Mouse (Mus musculus) embryonic facial prominence, embryonic 11.5 days (tissue): ENCODE data around the gene Itpa. TPM values are rescaled to one million over a fixed set of nuclear protein-coding genes. Genes with fewer than 3 reads are reported as not detected.

ENCODE experiments used
- ATAC-seq: fragments of 200-750 bp; cut with Nextera tagmentation; replicated peaks from 2 replicates; pipeline ENCODE4 v1.8.0; 2017; ENCODE audit warnings: low read depth; ENCODE audit not compliant: insufficient number of reproducible peaks, low FRiP score, low TSS enrichment
- DNase-seq: peaks from one replicate; pipeline ENCODE4 v3.0.0-alpha.2; 2015; ENCODE audit warnings: low spot score
- H3K27ac ChIP-seq: fragments of 300-500 bp; sonication (generic); replicated peaks from 2 replicates; pipeline ENCODE4 v1.5.1; 2014; ENCODE audit warnings: mild to moderate bottlenecking, low read depth, low read length, control low read depth
- H3K27me3 ChIP-seq: fragments of 300-500 bp; sonication (generic); 2 replicates; pipeline ENCODE4 v1.6.1; 2014; ENCODE audit warnings: mild to moderate bottlenecking, low read length, moderate library complexity, mixed read lengths; ENCODE audit not compliant: control insufficient read depth, insufficient read depth
- H3K36me3 ChIP-seq: fragments of 300-500 bp; sonication (generic); replicated peaks from 2 replicates; pipeline ENCODE4 v1.6.1; 2014; ENCODE audit warnings: low read depth, mild to moderate bottlenecking, low read length, moderate library complexity, mixed read lengths; ENCODE audit not compliant: control insufficient read depth, insufficient read depth
- H3K4me1 ChIP-seq: fragments of 300-500 bp; sonication (generic); 2 replicates; pipeline ENCODE4 v1.6.1; 2014; ENCODE audit warnings: low read length, mixed read lengths; ENCODE audit not compliant: control insufficient read depth, insufficient read depth
- H3K4me2 ChIP-seq: fragments of 300-500 bp; sonication (generic); 2 replicates; pipeline ENCODE4 v1.6.1; 2014; ENCODE audit warnings: low read depth, mild to moderate bottlenecking, control low read depth, low read length, moderate library complexity
- H3K4me3 ChIP-seq: fragments of 300-500 bp; sonication (generic); 2 replicates; pipeline ENCODE4 v1.5.1; 2014; ENCODE audit warnings: low read depth, low read length, control low read depth
- H3K9ac ChIP-seq: fragments of 300-500 bp; sonication (generic); replicated peaks from 2 replicates; pipeline ENCODE4 v1.6.1; 2014; ENCODE audit warnings: mild to moderate bottlenecking, control low read depth, low read length
- H3K9me3 ChIP-seq: fragments of 300-500 bp; sonication (generic); replicated peaks from 2 replicates; pipeline ENCODE4 v1.6.1; 2016; ENCODE audit warnings: mild to moderate bottlenecking, low read length, inconsistent platforms, mixed read lengths; ENCODE audit not compliant: control insufficient read depth
- WGBS: fragments of 180-500 bp; shearing (Covaris S2); extraction: QIAGEN DNeasy Blood & Tissue Kit; methylation state at CpG from one replicate; pipeline ENCODE4 v1.1.7; 2014; 5-methylcytosine and 5-hydroxymethylcytosine counted together
- polyA plus RNA-seq: library from polyadenylated mRNA; unstranded; fragments of >200 nt; fragmentation: Nextera tagmentation; extraction: Ambion mirVana; gene quantifications from 2 replicates; pipeline ENCODE4 v1.2.1, GENCODE M21; 2014

Gene Itpa
- polyA plus RNA-seq: 131 and 136 TPM in 2 replicates

- DNase-seq (peak; percentile 94), ATAC-seq (peak; percentile 40)
- H3K9ac ChIP-seq: peak within 1 kb of the TSS; percentile 77
- peak within 1 kb of the TSS; percentile 32; the same call in 1 of the 2 replicates for H3K27ac ChIP-seq
- H3K4me1 ChIP-seq: 0 out of 2 replicates have a peak, but pooled peaks cover 2% of the 10 kb centered on the region
- H3K4me2 ChIP-seq: peak within 1 kb of the TSS; percentile 82
- under 1% methylated on average over 31 of the region's 31 CpGs for WGBS
- H3K36me3 ChIP-seq: no peaks in the 10 kb centered on the region; the same call in 1 of the 2 replicates
- peak within 1 kb of the TSS; percentile 75 for H3K4me3 ChIP-seq
- no peaks in the 10 kb centered on the region for H3K27me3 ChIP-seq
- no peaks in the 10 kb centered on the region for H3K9me3 ChIP-seq
Measured at GRCm38 (mm10) chr2:130667559-130667958, at the start of gene Itpa. Gene Itpa (plus strand): TSS chr2:130667610.

GRCm38 (mm10) chr2:130618972-130619371, 48.4 kb upstream of the Itpa start:
- H3K4me2 ChIP-seq: no peak overlapping the region
- H3K4me3 ChIP-seq: no peak overlapping the region
- H3K36me3 ChIP-seq: peaks cover 11% of the 10 kb centered on the region
- no peak for ATAC-seq
- no peaks in the 10 kb centered on the region for H3K9me3 ChIP-seq
- no peaks in the 10 kb centered on the region for H3K27me3 ChIP-seq
- no peaks in the 10 kb centered on the region for H3K4me1 ChIP-seq
- no peak for DNase-seq
- 89% methylated on average over 7 of the region's 7 CpGs for WGBS
- no peak overlapping the region for H3K9ac ChIP-seq
- H3K27ac ChIP-seq: no peak overlapping the region

GRCm38 (mm10) chr2:130628424-130628823, 39.0 kb upstream of the Itpa start:
- H3K36me3 ChIP-seq: no peaks in the 10 kb centered on the region; the same call in 1 of the 2 replicates
- WGBS: 63% methylated on average over 3 of the region's 3 CpGs
- no peak overlapping the region for H3K9ac ChIP-seq
- no peaks in the 10 kb centered on the region for H3K9me3 ChIP-seq
- H3K4me3 ChIP-seq: no peak overlapping the region
- H3K4me2 ChIP-seq: no peak overlapping the region
- H3K27ac ChIP-seq: no peak overlapping the region
- ATAC-seq (no peak), DNase-seq (peak; percentile 23)
- H3K27me3 ChIP-seq: no peaks in the 10 kb centered on the region
- no peaks in the 10 kb centered on the region for H3K4me1 ChIP-seq

- Histone ChIP-seq H3K4me1 (no peaks in the 10 kb centered on the region), H3K4me2 (peak overlapping the region; percentile 78), H3K4me3 (peak overlapping the region; percentile 82), H3K9me3 (no peaks in the 10 kb centered on the region), H3K36me3 (no peaks in the 10 kb centered on the region; the same call in 1 of the 2 replicates), H3K27ac (no peak overlapping the region), H3K9ac (peak overlapping the region; percentile 92), H3K27me3 (peaks cover under 1% of the 10 kb centered on the region)
- DNase-seq (peak; percentile 17), ATAC-seq (no peak; the same call in 1 of the 2 replicates)
- 2% methylated on average over 37 of the region's 37 CpGs for WGBS
Measured at GRCm38 (mm10) chr2:130629080-130629838, 38.2 kb upstream of the Itpa start.

GRCm38 (mm10) chr2:130629839-130630203, 37.6 kb upstream of the Itpa start, which contains the start of the genes Fastkd5 and Ubox5:
Gene Fastkd5 (minus strand): TSS chr2:130630027.
Gene Ubox5 (minus strand): TSS chr2:130630038.
- Histone ChIP-seq H3K9me3 (no peaks in the 10 kb centered on the region), H3K4me3 (peak within 1 kb of the TSS; percentile 82), H3K27ac (no peak within 1 kb of the TSS), H3K36me3 (no peaks in the 10 kb centered on the region; the same call in 1 of the 2 replicates), H3K9ac (peak within 1 kb of the TSS; percentile 92), H3K27me3 (peaks cover 4% of the 10 kb centered on the region), H3K4me2 (peak within 1 kb of the TSS; percentile 78), H3K4me1 (peaks cover 2% of the 10 kb centered on the region; the same call in 1 of the 2 replicates)
- ATAC-seq (peak; percentile 67), DNase-seq (peak; percentile 93)
- WGBS: 0% methylated on average over 25 of the region's 25 CpGs

- Histone ChIP-seq H3K9ac (no peak overlapping the region), H3K27ac (no peak overlapping the region), H3K27me3 (peaks cover 22% of the 10 kb centered on the region), H3K4me2 (no peak overlapping the region), H3K9me3 (no peaks in the 10 kb centered on the region), H3K4me3 (no peak overlapping the region), H3K36me3 (no peaks in the 10 kb centered on the region; the same call in 1 of the 2 replicates), H3K4me1 (peaks cover 9% of the 10 kb centered on the region)
- whole genome bisulfite sequencing: 77% methylated on average over 1 of the region's 1 CpGs
- no peak for DNase-seq
- ATAC-seq: no peak
Measured at GRCm38 (mm10) chr2:130632416-130632815, 35.0 kb upstream of the Itpa start.

GRCm38 (mm10) chr2:130632887-130633675, 34.3 kb upstream of the Itpa start:
- DNase-seq (peak; percentile 36), ATAC-seq (no peak)
- no peak overlapping the region for H3K4me2 ChIP-seq
- no peaks in the 10 kb centered on the region for H3K9me3 ChIP-seq
- peaks cover 9% of the 10 kb centered on the region for H3K4me1 ChIP-seq
- WGBS: 41% methylated on average over 5 of the region's 5 CpGs
- no peak overlapping the region for H3K9ac ChIP-seq
- no peak overlapping the region for H3K4me3 ChIP-seq
- H3K36me3 ChIP-seq: no peaks in the 10 kb centered on the region
- H3K27me3 ChIP-seq: peaks cover 25% of the 10 kb centered on the region
- no peak overlapping the region for H3K27ac ChIP-seq
